In the genomic region with DNA sequence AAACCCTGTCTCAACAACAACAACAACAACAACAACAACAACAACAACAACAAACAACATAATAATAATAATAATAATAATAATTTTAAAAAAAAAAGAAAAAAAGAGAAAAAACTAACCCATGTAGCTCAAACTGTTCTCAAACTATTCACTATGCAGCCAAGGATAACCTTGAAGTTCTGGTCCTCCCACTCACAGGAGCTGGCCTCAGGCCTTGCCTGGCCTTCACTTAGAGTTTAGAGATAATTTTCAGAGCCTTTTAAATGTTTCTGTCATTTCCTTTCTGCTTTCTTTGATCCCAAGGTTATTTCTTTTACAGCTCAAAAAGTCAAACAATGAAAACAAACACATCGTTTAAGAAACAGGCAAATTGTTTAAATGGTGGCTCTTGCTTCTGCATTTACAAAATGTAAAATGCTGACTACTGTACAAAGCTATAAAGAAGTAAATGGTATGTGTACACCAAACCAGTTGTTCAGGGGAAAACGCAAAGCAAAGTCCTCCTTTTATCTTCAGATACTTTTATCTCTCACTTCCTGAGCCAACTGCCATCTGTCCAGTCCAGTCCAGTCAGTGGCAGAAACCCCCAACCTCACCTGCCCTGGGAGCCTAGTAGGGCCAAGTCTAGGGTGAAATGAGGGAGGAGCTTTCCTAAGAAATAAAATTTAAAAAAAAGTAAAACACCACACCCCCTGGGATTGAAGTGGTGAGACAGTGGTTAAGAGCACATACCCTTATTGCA, we compare ENCODE assay signal across 29 mouse cellular contexts. TPM values are rescaled to one million over a fixed set of nuclear protein-coding genes. Genes with fewer than 3 reads are reported as not detected.
DNase-seq lines count a peak whose midpoint lies in the region; ATAC-seq and TF ChIP-seq lines count a peak whose summit lies in the region.
"Had no signal": no experiment of that assay in that cellular context is flagged by ENCODE, and none has a peak within 500 bp of the region (broad histone marks: within the 10 kb centered on the region; RNA-seq: fewer than 3 reads in every experiment).

No protein-coding gene starts in this region.

- peak; percentile 70 for DNase-seq in adrenal gland, adult 2 months
- no peak for DNase-seq in adrenal gland, postnatal 25 days
- DNase-seq in stomach, postnatal 0 days (ENCODE audit: low spot score), result no peak
- no peak for DNase-seq in retina, postnatal 1 day
- no peak for DNase-seq in gastrocnemius, adult 2 months
- DNase-seq: cerebellum, adult 2 months; cerebellum, postnatal 25 days; gastrocnemius, postnatal 10 days; heart, adult 18-20 months; heart, postnatal 14 days; kidney, postnatal 10 days; left cerebral cortex, postnatal 4 days; lung, postnatal 4 days; thymus, adult 18-20 months; thymus, postnatal 4 days had no signal

- no peaks in the 10 kb centered on the region for H3K9me3 ChIP-seq in stomach, embryonic 16.5 days (replicated peaks; ENCODE audit: control insufficient read depth, low read length)
- no peaks in the 10 kb centered on the region for H3K9me3 ChIP-seq in stomach, postnatal 0 days (ENCODE audit: control insufficient read depth, low read length)
- H3K9me3 ChIP-seq in intestine, embryonic 15.5 days, result no peaks in the 10 kb centered on the region
- H3K9me3 ChIP-seq: embryonic facial prominence, embryonic 12.5 days; heart, embryonic 13.5 days; limb, embryonic 15.5 days; midbrain, embryonic 15.5 days; neural tube, embryonic 12.5 days had no signal

- peak overlapping the region; percentile 34; the same call in 1 of the 2 replicates for H3K27ac ChIP-seq in stomach, embryonic 16.5 days (ENCODE audit: low read length)
- no peak overlapping the region for H3K27ac ChIP-seq in stomach, postnatal 0 days (replicated peaks)
- H3K27ac ChIP-seq in intestine, embryonic 15.5 days, result no peak overlapping the region
- H3K27ac ChIP-seq in gastrocnemius, adult 2 months, result no peak overlapping the region
- H3K27ac ChIP-seq: embryonic facial prominence, embryonic 12.5 days; heart, embryonic 13.5 days; limb, embryonic 15.5 days; midbrain, embryonic 15.5 days; neural tube, embryonic 12.5 days had no signal

- TF ChIP-seq CTCF in stomach, postnatal 0 days (IDR thresholded peaks at IDR 0.05; ENCODE audit: low read depth), result no peak
- TF ChIP-seq CTCF in gastrocnemius, adult 2 months (IDR thresholded peaks at IDR 0.05), result no peak

- WGBS in stomach, embryonic 16.5 days, result 48% methylated on average over 2 of the region's 2 CpGs
- 38% methylated on average over 2 of the region's 2 CpGs for WGBS in stomach, postnatal 0 days
- WGBS in intestine, embryonic 15.5 days, result 48% methylated on average over 2 of the region's 2 CpGs

- H3K4me2 ChIP-seq in stomach, embryonic 16.5 days (ENCODE audit: low read depth, low read length), result no peak overlapping the region
- H3K4me2 ChIP-seq in stomach, postnatal 0 days (replicated peaks; ENCODE audit: low read depth), result no peak overlapping the region
- no peak overlapping the region for H3K4me2 ChIP-seq in intestine, embryonic 15.5 days (replicated peaks)
- H3K4me2 ChIP-seq: embryonic facial prominence, embryonic 12.5 days; heart, embryonic 13.5 days; limb, embryonic 15.5 days; midbrain, embryonic 15.5 days; neural tube, embryonic 12.5 days had no signal

- no peak for ATAC-seq in stomach, embryonic 16.5 days (ENCODE audit: insufficient read depth, low FRiP score)
- ATAC-seq in stomach, postnatal 0 days (ENCODE audit: low FRiP score, low TSS enrichment), result no peak
- ATAC-seq in intestine, embryonic 15.5 days, result peak; percentile 84
- ATAC-seq: midbrain, embryonic 15.5 days; Patski had no signal

- H3K36me3 ChIP-seq in stomach, embryonic 16.5 days (ENCODE audit: control insufficient read depth, insufficient read depth, low read length), result no peaks in the 10 kb centered on the region
- H3K36me3 ChIP-seq in stomach, postnatal 0 days (ENCODE audit: control insufficient read depth, insufficient read depth, low read length), result no peaks in the 10 kb centered on the region
- H3K36me3 ChIP-seq in intestine, embryonic 15.5 days, result no peaks in the 10 kb centered on the region
- H3K36me3 ChIP-seq: embryonic facial prominence, embryonic 12.5 days; heart, embryonic 13.5 days; limb, embryonic 15.5 days; midbrain, embryonic 15.5 days; neural tube, embryonic 12.5 days had no signal

- H3K9ac ChIP-seq in stomach, embryonic 16.5 days (ENCODE audit: low read length), result no peak overlapping the region
- H3K9ac ChIP-seq in stomach, postnatal 0 days (ENCODE audit: low read length), result no peak overlapping the region
- no peak overlapping the region for H3K9ac ChIP-seq in intestine, embryonic 15.5 days
- H3K9ac ChIP-seq: embryonic facial prominence, embryonic 12.5 days; heart, embryonic 13.5 days; limb, embryonic 15.5 days; midbrain, embryonic 15.5 days; neural tube, embryonic 12.5 days had no signal

- H3K4me1 ChIP-seq in stomach, embryonic 16.5 days (ENCODE audit: control insufficient read depth, insufficient read depth, low read length), result peaks cover 4% of the 10 kb centered on the region; the same call in 1 of the 2 replicates
- H3K4me1 ChIP-seq in stomach, postnatal 0 days (replicated peaks; ENCODE audit: control insufficient read depth, insufficient read depth), result no peaks in the 10 kb centered on the region
- H3K4me1 ChIP-seq in intestine, embryonic 15.5 days (replicated peaks), result no peaks in the 10 kb centered on the region
- H3K4me1 ChIP-seq: embryonic facial prominence, embryonic 12.5 days; limb, embryonic 15.5 days; midbrain, embryonic 15.5 days; neural tube, embryonic 12.5 days had no signal

- TF ChIP-seq EP300 in stomach, postnatal 0 days (optimal IDR thresholded peaks at IDR 0.05), result no peak

- H3K4me3 ChIP-seq in stomach, embryonic 16.5 days (replicated peaks; ENCODE audit: low read length), result no peak overlapping the region
- H3K4me3 ChIP-seq in stomach, postnatal 0 days (ENCODE audit: low read depth, low read length), result no peak overlapping the region
- no peak overlapping the region for H3K4me3 ChIP-seq in intestine, embryonic 15.5 days (replicated peaks)
- H3K4me3 ChIP-seq in gastrocnemius, adult 2 months, result no peak overlapping the region
- H3K4me3 ChIP-seq: embryonic facial prominence, embryonic 12.5 days; heart, embryonic 13.5 days; limb, embryonic 15.5 days; midbrain, embryonic 15.5 days; neural tube, embryonic 12.5 days had no signal

- no peaks in the 10 kb centered on the region for H3K27me3 ChIP-seq in stomach, embryonic 16.5 days (ENCODE audit: control insufficient read depth, insufficient read depth, low read length)
- H3K27me3 ChIP-seq in stomach, postnatal 0 days (ENCODE audit: control insufficient read depth, insufficient read depth, low read length), result no peaks in the 10 kb centered on the region
- no peaks in the 10 kb centered on the region for H3K27me3 ChIP-seq in intestine, embryonic 15.5 days (replicated peaks)
- H3K27me3 ChIP-seq: embryonic facial prominence, embryonic 12.5 days; heart, embryonic 13.5 days; limb, embryonic 15.5 days; midbrain, embryonic 15.5 days; neural tube, embryonic 12.5 days; Patski had no signal

- intact Hi-C loops in gastrocnemius, adult 2 months (cut with DNase I), result no loop called here

RNA-seq across cellular contexts. Expression of a gene that starts 15.7 kb away (rescaled TPM):
- total RNA-seq in adrenal gland, adult 2 months (2021), result 10 to 100 TPM; 26.5 to 44.3 TPM
- 41.7 and 49.9 TPM in 2 replicates for polyA plus RNA-seq in adrenal gland, adult 2 months (2012; rRNA removed)
- 40.6 and 42.7 TPM in 2 replicates for total RNA-seq in adrenal gland, postnatal 25 days (2021)
- 8.9 and 9.7 TPM in 2 replicates for polyA plus RNA-seq in stomach, embryonic 16.5 days (2015; fragmentation: Nextera tagmentation; extraction: Ambion mirVana)
- 18.9 and 19.0 TPM in 2 replicates for polyA plus RNA-seq in stomach, postnatal 0 days (2015; fragmentation: Nextera tagmentation; extraction: Ambion mirVana)
- 10.7 and 11.5 TPM in 2 replicates for polyA plus RNA-seq in intestine, embryonic 15.5 days (2015; fragmentation: Nextera tagmentation; extraction: Ambion mirVana)
- 1 to 10 TPM; 7.6 to 9.1 TPM for total RNA-seq in gastrocnemius, adult 2 months (2021)

RNA-seq across cellular contexts. Expression of a gene that starts 34.6 kb away (rescaled TPM):
- total RNA-seq in adrenal gland, adult 2 months (2021), result not detected
- not detected in 2 replicates for polyA plus RNA-seq in adrenal gland, adult 2 months (2012; rRNA removed)
- total RNA-seq in adrenal gland, postnatal 25 days (2021), result 0.15 TPM in 1 of 2 replicates, not detected in the other
- 0.15 and 0.19 TPM in 2 replicates for polyA plus RNA-seq in stomach, embryonic 16.5 days (2015; fragmentation: Nextera tagmentation; extraction: Ambion mirVana)
- 1.2 and 1.4 TPM in 2 replicates for polyA plus RNA-seq in stomach, postnatal 0 days (2015; fragmentation: Nextera tagmentation; extraction: Ambion mirVana)
- polyA plus RNA-seq in intestine, embryonic 15.5 days (2015; fragmentation: Nextera tagmentation; extraction: Ambion mirVana), result not detected in 2 replicates
- total RNA-seq in gastrocnemius, adult 2 months (2021), result not detected
- total RNA-seq: gastrocnemius, postnatal 10 days; heart, adult 18-20 months; heart, postnatal 14 days; layer of hippocampus, postnatal 10 days; left cerebral cortex, postnatal 4 days; megakaryocyte-erythroid progenitor cell, adult 5-6 weeks had no signal
- polyA plus RNA-seq: cerebellum, adult 2 months; embryonic facial prominence, embryonic 12.5 days; forebrain, embryonic 11.5 days; heart, embryonic 13.5 days; hindbrain, embryonic 11.5 days; limb, embryonic 15.5 days; liver, embryonic 16.5 days; lung, embryonic 16.5 days; neural tube, embryonic 12.5 days had no signal
